Mouse (Mus musculus) bone marrow macrophage, adult 2 months (primary cell): Measurements from ENCODE around the gene Naa40.
A peak's percentile ranks its signal among the peaks of the same experiment; 100 is the strongest.

Source experiments
- CTCF ChIP-seq: IDR thresholded peaks from 2 replicates; pipeline ENCODE4 v1.5.1; 2012; ENCODE audit warnings: low read depth, mild to moderate bottlenecking, low read length, moderate library complexity
- POLR2A ChIP-seq: IDR thresholded peaks from 2 replicates; pipeline ENCODE4 v1.6.1; 2012; ENCODE audit warnings: mild to moderate bottlenecking, low read depth, low read length, borderline replicate concordance

GRCm38 (mm10) chr19:7217162-7217925 lies 23.6 kb downstream of the Naa40 start, which contains the start of gene Cox8a:
- peak; percentile 75; the same call in 1 of the 2 replicates for TF ChIP-seq POLR2A
- TF ChIP-seq CTCF: no peak
